Mouse (Mus musculus) myocyte (in vitro differentiated cells): ENCODE measurements around the gene I830077J02Rik.
"Not testable (repeated sequence)": the region's sequence is repeated elsewhere in the genome, so short reads cannot be mapped to it uniquely, and the experiment has no call there.

Experiments used
- CEBPB ChIP-seq: IDR thresholded peaks from 2 replicates; pipeline ENCODE4 v1.6.1; 2011; ENCODE audit warnings: mild to moderate bottlenecking, moderate library complexity; ENCODE audit not compliant: poor library complexity, insufficient read depth, severe bottlenecking
- E2F4 ChIP-seq: IDR thresholded peaks from one replicate; pipeline ENCODE4 v1.6.1; 2011; ENCODE audit warnings: mild to moderate bottlenecking, control low read depth, moderate library complexity; ENCODE audit not compliant: insufficient read depth
- MAX ChIP-seq: IDR thresholded peaks from one replicate; pipeline ENCODE4 v1.6.1; 2011; ENCODE audit warnings: low read depth, mild to moderate bottlenecking, control low read depth
- POLR2A ChIP-seq: IDR thresholded peaks from one replicate; pipeline ENCODE4 v1.6.1; 2011; ENCODE audit warnings: low read depth, mild to moderate bottlenecking, control low read depth, moderate library complexity; ENCODE audit not compliant: insufficient read length
- POLR2AphosphoS2 ChIP-seq: IDR thresholded peaks from one replicate; pipeline ENCODE4 v1.6.1; 2011; ENCODE audit warnings: low read depth, control low read depth; ENCODE audit not compliant: insufficient read length
- SRF ChIP-seq: IDR thresholded peaks from one replicate; pipeline ENCODE4 v1.6.1; 2011; ENCODE audit warnings: low read depth; ENCODE audit not compliant: control insufficient read depth, insufficient read length
- TCF12 ChIP-seq: IDR thresholded peaks from one replicate; pipeline ENCODE4 v1.6.1; 2011; ENCODE audit warnings: mild to moderate bottlenecking, control low read depth; ENCODE audit not compliant: poor library complexity, insufficient read depth, severe bottlenecking
- TCF3 ChIP-seq: IDR thresholded peaks from one replicate; pipeline ENCODE4 v1.6.1; 2011; ENCODE audit warnings: low read depth, control low read depth; ENCODE audit not compliant: insufficient read length
- USF1 ChIP-seq: IDR thresholded peaks from one replicate; pipeline ENCODE4 v1.6.1; 2011; ENCODE audit warnings: low read depth, mild to moderate bottlenecking, control low read depth, moderate library complexity

DNA sequence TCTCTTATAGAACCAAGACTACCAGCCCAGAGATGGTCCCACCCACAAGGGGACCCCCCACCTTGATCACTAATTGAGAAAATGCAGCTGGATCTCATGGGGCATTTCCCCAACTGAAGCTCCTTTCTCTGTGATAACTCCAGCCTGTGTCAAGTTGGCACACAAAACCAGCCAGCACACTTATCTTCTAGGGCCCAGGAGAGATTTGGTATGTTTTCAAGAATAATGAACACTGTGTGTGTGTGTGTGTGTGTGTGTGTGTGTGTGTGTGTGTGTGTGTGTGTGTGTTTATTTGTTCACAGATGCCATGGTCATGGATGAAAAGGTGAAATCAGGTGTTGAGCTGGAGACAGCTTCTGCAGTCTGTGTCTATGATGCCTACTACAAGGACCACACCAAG lies 16.0 kb downstream of the I830077J02Rik start:
- not testable (repeated sequence) for TF ChIP-seq TCF3, MAX, USF1, POLR2A, TCF12, E2F4, POLR2AphosphoS2, SRF, CEBPB
